Mouse (Mus musculus) erythroid progenitor cell, adult 5-6 weeks (primary cell): ENCODE data around the gene 1700001C19Rik. TPM values are rescaled to one million over a fixed set of nuclear protein-coding genes. Genes with fewer than 3 reads are reported as not detected.
"Not testable (repeated sequence)": the region's sequence is repeated elsewhere in the genome, so short reads cannot be mapped to it uniquely, and the experiment has no call there.

Experiments used
- ATAC-seq: replicated peaks from 2 replicates; pipeline ENCODE4 v1.8.0; 2016; ENCODE audit warnings: moderate number of reproducible peaks, mild to moderate bottlenecking, moderate TSS enrichment, inconsistent platforms; ENCODE audit not compliant: poor library complexity, low FRiP score, severe bottlenecking
- total RNA-seq, 2 experiments: library from RNA; stranded (forward) in 1 of 2; stranded (reverse) in 1 of 2; fragments of 150-400 nt in 1 of 2; fragments of 186-747, 209-891 nt in 1 of 2; gene quantifications; 2 replicates each; pipeline versions ENCODE4 v1.2.3 to v1.2.4; 2015 to 2017; ENCODE audit warnings: low replicate concordance in 2 of 2

1700001C19Rik gene
- total RNA-seq, 2 experiments from 2014 or later: not detected

DNA sequence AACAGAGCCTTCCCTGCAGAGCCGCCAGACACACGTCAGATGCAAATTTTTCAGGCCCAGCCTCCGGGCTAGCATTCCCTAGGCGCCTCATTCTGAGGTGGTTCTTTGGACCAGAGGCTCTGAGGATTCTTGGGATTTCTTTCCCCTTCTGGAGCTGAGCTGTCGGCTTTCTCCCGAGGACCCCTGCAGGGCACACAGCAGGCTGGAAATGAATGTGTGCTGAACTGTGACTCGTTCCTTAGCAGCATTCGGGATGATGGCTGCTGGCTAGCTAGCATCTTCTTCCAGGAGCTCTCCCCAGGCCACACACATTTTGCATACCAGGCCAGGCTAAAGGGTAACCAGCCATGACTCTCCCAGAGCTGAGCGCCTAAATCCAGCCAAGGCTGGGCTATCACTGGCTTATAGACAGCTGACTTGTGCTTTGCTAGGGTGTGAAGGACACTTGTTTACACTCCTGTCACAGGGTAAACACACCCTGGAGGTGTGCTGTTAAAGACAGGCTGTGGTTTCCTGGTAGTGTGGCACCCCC, 3.2 kb upstream of the 1700001C19Rik start:
- no peak for ATAC-seq

DNA sequence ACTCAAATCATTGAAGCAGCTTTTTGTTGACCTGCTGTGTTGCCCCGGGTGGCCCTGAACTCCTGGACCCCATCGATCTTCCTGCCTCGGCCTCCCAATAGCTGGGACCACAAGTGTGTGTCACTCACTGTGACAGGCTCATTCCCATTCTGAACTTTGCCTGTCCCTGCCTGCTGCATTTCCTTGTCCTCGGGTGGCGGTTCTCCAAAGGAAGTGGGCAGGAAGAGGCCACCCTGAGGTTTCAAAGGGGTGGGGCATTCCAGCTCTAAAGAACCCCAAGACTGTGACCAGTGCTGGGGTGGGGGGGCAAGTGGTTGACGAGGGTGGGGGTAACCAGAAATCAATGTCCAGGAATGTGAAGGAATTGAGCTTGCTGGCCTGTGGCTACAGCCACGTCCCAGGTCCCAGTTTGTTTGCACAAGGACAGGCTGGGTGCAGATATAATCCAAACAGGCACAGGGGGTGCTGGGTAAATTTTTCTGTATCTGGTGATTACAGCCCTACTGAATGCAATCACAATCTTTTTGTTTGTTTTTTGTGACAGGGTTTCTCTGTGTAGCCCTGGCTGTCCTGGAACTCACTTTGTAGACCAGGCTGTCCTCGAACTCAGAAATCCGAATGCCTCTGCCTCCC, 2.3 kb upstream of the 1700001C19Rik start:
- ATAC-seq: no peak

DNA sequence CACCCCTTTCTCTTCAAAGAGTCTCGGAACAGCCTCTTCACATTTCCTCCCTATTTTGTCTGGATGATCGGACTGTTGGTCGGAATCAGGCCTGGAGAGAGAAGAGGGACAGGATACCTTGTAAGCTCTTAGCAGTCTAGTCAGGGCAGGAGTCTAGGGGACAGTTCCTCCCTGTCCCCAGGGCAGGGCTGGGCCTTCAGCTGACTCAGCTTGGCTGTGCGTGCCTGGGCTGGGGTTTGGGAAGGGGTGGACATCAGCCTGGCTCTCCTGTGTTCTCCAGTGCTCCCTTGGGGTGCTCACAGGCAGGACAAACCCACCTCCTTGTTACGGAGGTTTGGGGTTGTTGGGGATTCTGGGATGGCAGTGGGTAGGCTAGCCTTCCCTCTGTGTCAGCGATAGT, 1.4 kb upstream of the 1700001C19Rik start:
- no peak for ATAC-seq

DNA sequence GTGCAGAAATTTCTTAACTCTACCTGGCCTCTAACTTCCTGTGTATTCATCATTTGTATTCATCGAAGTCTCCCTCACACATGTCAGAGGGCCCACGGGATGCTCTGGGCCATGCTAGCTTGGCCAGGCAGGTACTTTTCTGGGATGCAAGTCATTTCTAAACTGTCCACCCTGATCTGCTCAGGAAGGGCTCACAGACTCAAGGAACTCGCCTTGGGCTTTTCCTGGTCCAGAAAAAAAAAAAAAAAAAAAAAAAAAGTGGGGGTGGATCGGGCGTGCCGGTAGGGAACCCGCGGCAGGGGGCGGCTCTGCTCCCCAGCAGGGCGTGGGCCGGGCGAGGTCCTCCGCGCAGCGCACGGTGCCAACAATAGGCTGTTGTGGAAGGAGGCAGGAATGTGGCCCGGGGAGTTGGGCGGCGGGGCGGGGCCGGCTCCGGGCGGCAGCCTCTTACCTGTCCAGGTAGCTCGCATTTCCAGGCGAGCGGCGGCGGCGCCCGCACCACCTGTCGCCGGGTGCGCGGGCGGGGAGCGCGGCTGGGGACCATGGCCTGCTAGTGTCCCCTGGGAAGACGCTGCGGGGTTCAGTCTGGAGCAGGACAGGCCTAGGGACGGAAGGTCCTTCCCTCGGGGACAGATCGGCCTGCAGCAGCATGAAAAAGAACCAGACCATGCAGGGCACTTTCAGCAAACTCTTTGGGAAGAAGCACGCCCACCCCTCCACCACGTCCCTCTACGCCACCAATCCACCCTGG, 845 bp downstream of the 1700001C19Rik start, which contains the start of gene AI661453:
TSS of gene AI661453 (plus strand) at position 460 of the 751 bp plus-strand sequence.
- no peak for ATAC-seq

DNA sequence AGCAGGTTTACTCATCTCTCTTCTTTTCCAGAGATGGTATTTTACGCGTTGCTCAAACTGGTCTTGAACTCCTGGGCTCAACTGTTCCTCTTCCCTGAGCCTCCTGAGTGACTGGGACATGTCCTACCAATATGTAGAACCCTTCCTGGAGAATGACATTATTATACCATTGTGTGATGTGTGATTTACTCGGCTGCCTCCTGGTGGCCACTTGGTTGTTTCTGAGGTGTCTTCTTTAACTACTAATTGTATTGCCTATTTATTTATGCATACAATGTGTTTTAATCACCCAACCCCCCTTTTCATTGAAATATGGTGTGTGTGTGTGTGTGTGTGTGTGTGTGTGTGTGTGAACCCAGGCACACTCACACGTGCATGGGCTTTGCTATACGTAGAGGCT, 6.4 kb downstream of the 1700001C19Rik start:
- no peak for ATAC-seq

DNA sequence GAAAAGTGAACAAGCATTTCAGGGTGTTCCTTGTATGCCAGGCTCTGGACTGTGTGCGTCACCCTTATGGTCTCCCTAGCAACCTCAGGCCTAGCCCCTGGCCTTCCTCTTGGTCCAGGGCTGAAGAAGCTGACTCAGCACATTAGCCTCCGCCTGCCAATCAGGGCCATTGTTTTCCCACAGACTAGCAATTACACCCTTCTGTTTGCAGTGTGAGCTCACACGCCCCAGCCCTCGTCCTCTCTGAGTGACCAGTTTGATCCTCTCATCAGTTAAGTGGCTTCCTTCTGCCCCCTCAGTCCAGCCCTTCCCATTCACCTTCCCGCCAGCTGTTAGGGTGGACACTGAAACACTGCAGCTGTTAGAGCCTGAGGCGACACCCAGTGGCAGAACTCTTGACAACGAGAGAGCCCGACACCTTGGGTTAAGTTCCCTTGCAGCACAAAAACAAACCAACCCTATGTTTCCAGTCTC, 8.3 kb downstream of the 1700001C19Rik start:
- ATAC-seq: no peak

DNA sequence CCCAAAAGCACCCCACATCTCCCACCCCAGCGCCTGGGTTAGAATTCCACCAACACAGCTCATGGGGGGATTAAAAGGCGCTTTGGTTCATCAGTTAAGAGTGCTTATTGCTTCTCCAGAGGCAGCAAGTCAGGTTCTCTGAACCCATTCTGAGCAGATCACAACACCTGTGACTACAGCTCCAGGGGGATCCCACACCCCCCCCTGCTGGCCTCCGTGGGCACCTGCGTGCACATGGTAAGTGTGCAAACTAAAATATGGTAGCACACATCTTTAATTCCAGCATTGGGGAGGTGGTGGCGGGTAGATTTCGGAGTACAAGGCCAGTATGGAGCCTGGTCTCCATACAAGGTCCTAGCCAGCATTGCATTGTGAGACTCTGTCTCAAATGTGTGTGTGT, 9.9 kb downstream of the 1700001C19Rik start:
- ATAC-seq: no peak

DNA sequence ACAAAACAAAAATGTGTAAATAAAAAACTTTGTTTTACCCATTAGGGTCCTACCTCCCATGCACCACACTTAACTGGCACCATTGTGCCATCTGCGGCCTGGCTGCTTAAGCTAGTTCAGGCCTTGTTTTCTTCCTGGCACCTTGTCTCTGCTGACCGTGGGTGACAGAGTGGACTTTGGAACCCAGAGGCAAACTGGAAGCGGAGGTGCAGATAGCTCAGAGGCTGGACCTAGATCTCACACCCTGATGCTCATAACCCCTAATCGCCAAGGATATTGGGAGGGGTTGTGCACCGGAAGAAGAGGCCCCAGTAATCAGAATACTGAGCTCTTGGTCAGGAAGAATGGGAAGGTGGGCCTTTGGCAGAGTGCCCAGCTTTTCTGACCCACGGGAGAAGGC, 13.0 kb downstream of the 1700001C19Rik start:
- no peak for ATAC-seq

DNA sequence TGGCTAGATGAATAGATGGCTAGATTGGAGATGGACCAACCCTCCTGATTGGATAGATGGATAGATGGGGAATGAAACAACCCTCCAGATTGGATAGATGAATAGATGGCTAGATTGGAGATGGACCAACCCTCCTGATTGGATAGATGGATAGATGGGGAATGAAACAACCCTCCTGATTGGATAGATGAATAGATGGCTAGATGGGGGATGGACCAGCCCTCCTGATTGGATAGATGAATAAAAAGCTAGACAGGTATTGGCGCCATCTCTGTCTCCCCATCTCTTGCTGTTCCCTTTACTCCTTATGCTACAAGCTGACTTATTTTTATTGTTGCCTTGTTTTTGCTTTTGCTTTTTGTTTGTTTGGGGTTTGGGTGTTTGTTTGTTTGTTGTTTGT, 14.6 kb downstream of the 1700001C19Rik start:
- ATAC-seq: not testable (repeated sequence)

DNA sequence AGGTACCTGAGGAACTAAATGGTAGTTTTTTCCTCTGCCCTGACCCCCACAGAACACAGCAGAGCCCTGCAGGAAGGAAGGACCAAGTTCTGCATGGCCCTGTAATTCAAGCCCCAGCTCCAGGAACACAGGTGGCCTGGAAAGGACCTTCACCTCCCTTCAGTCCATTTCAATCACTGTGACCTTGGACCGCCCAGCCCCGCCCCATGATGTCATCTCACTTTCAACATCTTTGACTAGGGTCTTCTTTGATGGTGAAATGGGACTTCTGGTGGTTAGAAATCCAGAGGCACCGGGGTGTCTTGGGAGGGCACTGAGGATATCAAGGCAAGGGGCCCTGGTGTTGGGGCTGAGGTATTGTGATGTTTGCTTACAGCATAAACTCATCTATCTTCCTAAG, 15.6 kb downstream of the 1700001C19Rik start:
- ATAC-seq: no peak

DNA sequence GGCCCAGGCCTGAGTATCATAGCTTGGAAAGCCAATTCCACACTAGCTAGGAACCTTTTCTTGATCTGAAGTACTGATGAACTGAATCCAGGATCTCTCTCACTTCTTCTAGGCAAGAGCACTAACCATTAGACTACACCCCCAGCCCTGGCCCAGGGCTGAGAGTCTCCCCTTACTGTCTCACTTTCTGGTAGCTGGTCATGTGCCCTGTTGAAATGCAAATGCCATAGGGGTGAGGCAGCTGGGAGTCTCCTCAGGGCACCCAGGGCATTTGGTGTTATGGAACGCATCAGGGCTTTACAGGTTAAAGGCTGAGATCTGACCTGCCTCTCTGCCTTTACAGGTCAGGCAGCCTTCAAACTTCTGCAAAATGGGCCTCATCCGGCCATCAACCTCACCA, 17.0 kb downstream of the 1700001C19Rik start:
- no peak for ATAC-seq

DNA sequence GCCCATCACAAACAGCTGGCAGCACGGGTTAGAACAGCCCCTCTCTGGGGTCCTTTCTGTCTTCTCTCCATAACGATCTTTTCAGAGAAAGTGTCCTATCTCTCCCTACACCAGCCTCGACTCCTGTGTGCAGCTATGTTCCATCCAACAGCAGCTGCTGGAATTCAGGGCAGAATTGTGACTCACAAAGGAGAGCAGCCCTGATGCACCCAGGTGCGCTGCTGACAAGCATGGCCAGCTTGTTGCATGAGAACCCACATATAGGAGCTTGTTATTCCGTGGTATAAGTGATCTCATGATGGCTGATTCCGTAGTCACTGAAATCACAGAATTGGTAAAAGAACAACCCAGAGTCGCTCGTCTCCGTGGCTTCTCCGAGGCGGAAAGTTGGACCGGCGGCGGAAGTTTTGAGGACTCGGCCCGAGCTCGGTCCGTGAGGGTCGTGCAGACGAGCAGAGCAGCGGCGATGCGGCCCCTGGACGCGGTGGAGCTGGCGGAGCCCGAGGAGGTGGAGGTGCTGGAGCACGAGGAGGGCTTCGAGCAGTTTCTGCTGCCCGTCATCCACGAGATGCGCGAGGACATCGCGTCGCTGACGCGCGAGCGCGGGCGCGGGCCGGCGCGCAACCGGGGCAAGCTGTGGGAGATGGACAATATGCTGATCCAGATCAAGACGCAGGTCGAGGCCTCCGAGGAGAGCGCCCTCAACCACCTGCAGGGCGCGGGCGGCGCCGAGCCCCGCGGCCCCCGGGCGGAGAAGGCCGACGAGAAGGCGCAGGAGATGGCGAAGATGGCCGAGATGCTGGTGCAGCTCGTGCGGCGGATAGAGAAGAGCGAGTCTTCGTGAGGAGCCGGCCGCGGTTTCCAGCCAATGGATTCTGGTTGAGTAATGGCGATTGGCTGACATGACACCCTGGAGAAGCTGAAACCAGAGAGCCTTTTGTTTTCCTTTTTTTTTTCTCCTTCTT, 27.0 kb downstream of the 1700001C19Rik start:
- peak; percentile 63 for ATAC-seq

DNA sequence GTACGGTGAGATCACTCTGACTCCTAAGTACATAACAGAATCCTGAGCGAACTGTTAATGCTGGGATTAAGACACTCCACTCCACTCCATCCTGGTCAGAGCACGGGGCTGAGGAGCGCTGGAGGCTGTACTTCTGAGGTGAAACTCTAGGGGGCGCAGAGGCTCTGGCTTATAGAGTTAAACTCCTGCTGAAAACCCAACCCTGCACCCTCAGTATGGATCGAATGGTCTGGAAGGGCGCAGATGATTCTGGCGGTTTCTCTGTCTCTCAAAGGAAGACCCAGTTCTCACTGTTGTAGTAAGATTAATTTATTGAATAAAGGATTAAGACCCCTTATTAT, 28.6 kb downstream of the 1700001C19Rik start:
- 0 out of 2 replicates have a peak, but pooled peaks have one; percentile 53 for ATAC-seq

DNA sequence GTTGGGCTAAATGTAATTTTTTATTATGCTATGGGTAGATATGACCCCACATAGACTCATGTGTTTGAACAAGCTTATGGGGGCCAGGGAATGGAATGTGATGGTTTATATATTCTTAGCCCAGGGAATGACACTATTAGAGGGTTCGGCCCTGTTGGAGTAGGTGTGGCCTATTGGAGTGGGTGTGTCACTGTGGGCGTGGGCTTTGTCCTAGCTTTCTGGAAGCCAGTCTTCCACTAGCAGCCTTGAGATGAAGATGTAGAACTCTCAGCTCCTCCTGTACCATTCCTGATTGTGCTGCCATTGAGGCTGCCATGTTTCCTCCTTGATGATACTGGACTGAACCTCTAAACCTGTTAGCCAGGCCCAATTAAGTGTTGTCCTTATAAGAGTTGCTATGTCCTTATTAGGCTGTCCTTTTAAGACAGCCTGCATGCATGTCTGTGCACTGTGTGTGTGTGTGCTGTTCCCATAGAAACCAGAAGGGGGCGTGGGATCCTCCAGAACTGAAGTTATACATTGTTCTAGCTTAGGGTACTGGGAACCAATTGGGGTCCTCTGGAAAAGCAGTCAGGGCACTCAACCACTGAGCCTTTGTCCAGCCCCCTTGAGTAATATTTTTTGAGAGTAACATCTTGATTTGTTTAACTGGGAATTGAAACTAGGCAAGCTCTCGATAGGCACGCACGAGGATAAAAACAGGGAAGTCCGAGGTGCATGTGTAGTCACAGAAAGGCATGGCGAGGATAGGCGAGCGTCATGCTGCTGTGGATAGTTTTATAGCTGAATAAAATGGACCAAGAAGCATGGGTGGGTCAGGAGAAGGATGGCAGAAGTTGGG, 29.2 kb downstream of the 1700001C19Rik start:
- no peak for ATAC-seq

DNA sequence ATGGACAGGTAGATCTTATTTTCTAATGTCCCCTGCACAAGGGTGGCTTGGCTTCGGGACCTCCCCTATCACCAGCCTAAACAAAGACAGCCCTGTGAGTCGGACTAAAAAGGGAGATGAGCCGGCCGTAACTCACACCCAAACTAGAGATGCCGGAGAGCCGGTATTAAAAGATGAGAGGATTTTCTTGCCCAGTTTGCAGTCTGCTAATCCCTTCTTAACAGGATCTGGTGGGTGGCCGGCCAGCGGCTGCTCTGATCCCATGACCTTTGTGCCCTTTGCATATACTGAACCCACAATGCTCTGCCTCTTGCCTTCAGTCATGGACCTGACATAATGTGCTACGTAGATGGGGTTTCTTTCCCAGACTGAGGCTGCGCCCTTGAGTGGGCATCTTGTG, 36.7 kb downstream of the 1700001C19Rik start, which contains the start of gene Guca1a:
TSS of gene Guca1a (minus strand) at position 134 of the 400 bp plus-strand sequence.
- ATAC-seq: no peak

DNA sequence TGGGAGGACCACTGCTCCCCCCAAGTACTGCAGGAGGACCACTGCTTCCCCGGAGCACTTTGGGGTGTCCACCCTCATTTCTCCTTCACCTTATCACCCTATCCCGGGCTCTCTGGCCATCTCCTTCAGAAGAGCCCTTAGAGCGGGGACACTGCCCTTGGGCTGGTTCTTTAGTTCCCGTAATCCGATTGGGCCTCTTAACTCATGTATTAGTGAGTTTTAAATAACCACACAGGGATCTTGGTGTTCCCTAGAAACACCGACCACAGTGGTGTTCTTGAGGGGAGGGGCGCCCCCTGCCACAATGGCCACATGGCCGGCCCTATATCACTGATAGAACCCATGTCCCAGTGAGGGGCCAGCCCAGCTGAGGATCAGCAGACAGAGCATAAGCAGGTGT, 38.1 kb downstream of the 1700001C19Rik start:
- ATAC-seq: no peak

DNA sequence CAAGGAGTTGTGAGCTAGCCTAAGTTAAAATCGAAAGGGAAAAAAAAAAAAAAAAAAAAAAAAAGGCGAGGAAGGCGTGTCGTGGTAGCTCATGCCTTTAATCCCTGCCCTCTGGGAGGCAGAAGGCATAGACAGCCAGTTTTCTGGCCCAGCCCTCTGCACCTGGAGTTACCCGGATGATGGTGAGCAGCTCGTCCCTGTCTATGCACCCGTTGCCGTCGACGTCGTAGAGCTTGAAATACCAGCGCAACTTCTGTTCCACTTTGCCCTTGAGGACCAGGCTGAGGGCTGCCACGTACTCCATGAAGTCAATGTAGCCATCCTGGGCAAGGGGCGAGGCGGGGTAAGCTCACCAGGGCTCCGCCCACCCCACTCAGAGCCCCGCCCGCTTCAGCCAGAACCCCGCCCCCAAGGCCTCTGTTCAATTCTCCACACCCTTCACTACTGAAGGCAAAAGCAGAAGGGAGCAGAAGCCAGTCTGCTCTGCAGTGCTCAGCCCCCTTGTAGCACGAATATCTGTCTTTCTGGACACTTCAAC, 41.7 kb downstream of the 1700001C19Rik start:
- peak; percentile 57; the same call in 1 of the 2 replicates for ATAC-seq

DNA sequence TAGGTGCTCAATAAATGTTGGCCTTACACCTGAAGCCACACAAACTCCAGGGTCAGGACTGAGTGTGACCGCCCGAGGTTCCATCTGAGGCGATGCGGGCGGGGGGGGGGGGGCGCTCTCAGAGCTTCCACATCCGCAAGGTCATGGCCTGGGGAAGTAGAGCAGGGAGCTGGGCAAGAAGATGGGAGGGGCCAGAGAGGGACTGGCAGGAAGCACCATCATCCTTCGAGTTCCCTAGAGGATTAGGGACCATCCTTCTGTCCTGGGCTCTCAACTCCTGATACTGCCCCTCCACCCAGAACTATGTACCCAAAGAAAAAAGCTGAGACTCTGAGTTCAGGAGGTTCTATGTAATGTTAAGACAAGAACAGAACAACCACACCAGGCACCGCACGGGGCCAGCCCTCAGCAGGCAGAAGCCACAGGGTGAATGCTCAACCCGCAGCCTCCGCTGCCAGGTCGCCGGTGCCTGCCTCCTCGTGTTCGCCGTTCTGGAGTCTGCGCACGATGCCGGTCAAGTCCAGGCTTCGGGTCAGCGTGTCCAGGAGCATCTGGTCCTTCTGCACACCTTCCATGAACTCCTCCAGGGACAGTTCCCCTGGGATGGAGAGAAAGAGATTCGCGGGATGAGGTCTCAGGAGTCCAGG, 42.8 kb downstream of the 1700001C19Rik start:
- ATAC-seq: no peak
